Mouse (Mus musculus) heart, postnatal 25 days (tissue): ENCODE results near the gene Apol9b. TPM values are rescaled to one million over a fixed set of nuclear protein-coding genes. Genes with fewer than 3 reads are reported as not detected.

Source experiments
- DNase-seq: peaks from one replicate; pipeline ENCODE4 v3.0.0; 2022; ENCODE audit warnings: low spot score
- intact Hi-C: fragments of 180-260 bp; cut with DNase I; formaldehyde crosslinking; loops from one replicate; pipeline ENCODE4 v1.15.1; 2025
- total RNA-seq, 2 experiments: library from RNA; stranded (reverse); gene quantifications; 2 replicates each; pipeline ENCODE4 v1.2.3; 2021

Gene Apol9b
- total RNA-seq, 2 experiments from 2014 or later: not detected

- intact Hi-C loops: loop anchor here (2.0 kb wide), 1 partner anchor 67 kb away; no protein-coding TSS in a partner anchor
- no peak for DNase-seq
Measured at GRCm38 (mm10) chr15:77773099-77773915, 44.5 kb downstream of the Apol9b start.

- intact Hi-C loops: loop anchor here (2.0 kb wide), 1 partner anchor 142 kb away; no protein-coding TSS in a partner anchor
- no peak for DNase-seq
Measured at GRCm38 (mm10) chr15:77774303-77774702, 45.5 kb downstream of the Apol9b start.

DNA sequence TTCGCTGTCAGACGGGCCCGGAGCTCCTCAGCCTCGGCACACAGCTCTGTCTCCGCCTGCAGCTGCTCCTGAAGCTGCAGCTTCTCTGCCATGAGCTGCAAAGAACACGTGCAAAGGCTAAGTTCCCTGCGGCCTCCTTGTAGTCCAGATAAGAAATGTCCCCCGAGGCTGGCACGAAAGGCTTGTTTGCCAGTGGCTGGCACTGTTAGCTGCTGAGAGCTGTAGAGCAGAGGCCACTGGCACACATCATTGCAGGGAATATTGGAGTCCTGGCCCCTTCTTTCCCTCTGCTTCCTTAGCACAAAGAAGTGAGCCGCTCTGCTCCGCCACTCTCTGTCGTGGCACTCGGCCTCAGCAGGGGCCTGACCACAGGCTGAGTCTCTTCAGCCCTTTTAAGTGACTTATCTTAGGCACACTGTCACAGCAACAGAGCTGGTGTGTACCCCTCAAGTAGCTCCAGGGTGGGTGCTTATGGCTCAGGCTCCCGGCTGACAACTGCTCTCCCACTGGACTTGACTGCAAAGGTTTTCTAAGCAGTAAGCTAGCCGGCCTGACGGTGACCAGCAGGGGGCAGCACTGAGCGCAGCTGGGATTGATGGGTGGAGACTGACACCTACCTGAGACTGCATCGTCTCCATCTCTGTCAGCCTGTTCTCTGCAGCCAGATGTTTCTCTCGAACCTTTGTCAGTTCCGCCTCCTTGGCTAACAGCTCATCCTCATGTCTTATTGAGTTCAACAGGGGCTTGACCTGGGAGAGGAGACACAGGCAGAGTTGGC is 46.5 kb downstream of the Apol9b start:
- intact Hi-C loops: loop anchor here (2.0 kb wide), 1 partner anchor 141 kb away; no protein-coding TSS in a partner anchor
- DNase-seq: peak; percentile 44

DNA sequence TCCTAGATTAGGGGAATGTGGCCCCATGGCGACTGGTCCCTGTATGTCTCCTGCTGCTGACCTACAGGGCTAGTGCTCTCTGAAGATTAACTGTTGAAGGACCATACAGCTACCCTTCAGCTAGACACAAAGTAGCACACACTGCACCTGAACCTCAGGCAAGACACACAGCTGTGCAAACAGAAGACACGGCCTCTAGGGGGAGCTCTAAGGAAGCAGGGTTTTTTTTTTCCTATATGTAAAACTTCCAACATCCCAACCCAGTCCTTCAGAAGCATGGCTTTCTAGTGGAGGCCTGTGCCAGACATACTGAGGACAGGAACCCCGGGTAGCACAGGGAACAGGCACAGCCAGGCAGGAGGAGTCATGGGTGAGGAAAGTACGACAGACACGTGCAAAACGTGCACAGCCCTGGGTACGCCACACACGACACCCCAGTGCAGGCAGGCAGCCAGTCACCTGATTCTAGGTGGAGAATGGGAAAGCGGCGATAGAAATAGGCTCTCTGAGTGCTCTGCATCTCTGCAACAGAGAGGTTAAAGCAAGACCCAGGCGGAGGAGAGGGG is 53.7 kb downstream of the Apol9b start:
- intact Hi-C loops: loop anchor here (2.0 kb wide), 1 partner anchor 134 kb away; no protein-coding TSS in a partner anchor
- no peak for DNase-seq

DNA sequence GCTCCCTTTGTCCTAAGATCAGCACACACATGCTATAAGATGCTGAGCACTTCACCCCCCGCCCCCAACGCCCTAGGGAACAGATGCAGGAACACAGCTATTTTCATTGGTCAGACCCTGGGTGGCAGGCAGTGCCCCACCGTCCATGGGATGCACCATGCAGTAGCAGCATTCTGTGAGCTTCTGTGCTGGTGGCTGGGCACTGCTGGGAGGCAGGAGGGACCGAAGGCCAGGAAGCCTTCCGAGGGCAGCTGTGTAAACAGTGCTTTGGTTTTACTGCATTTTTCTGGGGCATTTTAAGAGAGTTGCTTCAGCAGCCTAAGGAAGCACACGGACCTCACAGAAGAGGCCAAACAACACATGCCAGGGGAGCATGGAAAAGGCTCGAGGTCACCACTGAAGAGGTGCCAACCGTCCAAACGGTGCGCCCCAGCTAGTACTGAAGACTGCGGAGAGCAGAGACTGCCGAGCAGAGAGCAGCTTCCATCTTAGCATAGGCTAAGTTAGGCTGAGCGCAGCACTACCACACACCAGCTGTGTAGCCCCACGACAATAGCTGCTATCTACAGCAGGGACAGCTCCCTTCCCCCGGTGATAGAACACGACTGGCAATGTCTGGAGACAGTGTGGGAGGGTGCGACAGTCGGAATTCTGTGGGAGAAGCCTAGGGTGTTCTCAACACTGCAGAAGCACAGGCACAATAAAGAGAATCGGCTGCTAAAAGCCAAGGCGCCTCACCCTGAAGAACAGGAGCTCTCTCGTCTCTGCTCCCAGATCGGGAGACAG is 55.4 kb downstream of the Apol9b start:
- DNase-seq: no peak

GRCm38 (mm10) chr15:77785807-77786206 is 57.0 kb downstream of the Apol9b start:
- intact Hi-C loops: no loop called here
- DNase-seq: no peak

More for the DNA sequence above, 55.4 kb downstream of the Apol9b start:
- intact Hi-C loops: no loop called here

Other genes starting within 250 kb of the Apol9b start
- not detected for gene Apol11a, start 220.8 kb upstream of the Apol9b start, total RNA-seq
- gene Apol7c, start 195.7 kb upstream of the Apol9b start, total RNA-seq: not detected
- gene 1700025B11Rik, start 167.1 kb upstream of the Apol9b start, total RNA-seq: not detected
- gene Apol10b, start 132.9 kb upstream of the Apol9b start, total RNA-seq: 1 to 10 TPM in 1 of 2 experiments, under 1 TPM in 1; 0.89 to 1.5 TPM
- not detected for gene Gm36245, start 129.8 kb upstream of the Apol9b start, total RNA-seq
- gene Apol11b, start 85.8 kb upstream of the Apol9b start, total RNA-seq: 1 to 10 TPM; 1.4 to 3.7 TPM
- not detected for gene Apol7e, start 30.2 kb upstream of the Apol9b start, total RNA-seq
- gene Apol8, start 28.0 kb downstream of the Apol9b start, total RNA-seq: not detected
- 100 to 1,000 TPM; 122 to 124 TPM for gene Myh9, start 113.1 kb downstream of the Apol9b start, total RNA-seq
- gene Txn2, start 200.0 kb downstream of the Apol9b start, total RNA-seq: 100 to 1,000 TPM; 278 to 282 TPM
- under 1 TPM; 0.34 to 0.42 TPM for gene Foxred2, start 227.7 kb downstream of the Apol9b start, total RNA-seq
- gene Eif3d, start 241.8 kb downstream of the Apol9b start, total RNA-seq: 10 to 100 TPM; 69.3 to 69.5 TPM